Mouse (Mus musculus) midbrain, embryonic 14.5 days (tissue): Measurements from ENCODE around the gene Idnk. TPM values are rescaled to one million over a fixed set of nuclear protein-coding genes. Genes with fewer than 3 reads are reported as not detected.

Experiments used
- ATAC-seq: fragments of 200-750 bp; cut with Nextera tagmentation; 2 replicates; pipeline ENCODE4 v1.8.0; 2017; ENCODE audit warnings: moderate number of reproducible peaks, moderate library complexity; ENCODE audit not compliant: low FRiP score, low TSS enrichment
- DNase-seq: peaks from one replicate; pipeline ENCODE4 v3.0.0-alpha.2; 2015
- H3K27ac ChIP-seq: fragments of 300-500 bp; sonication (generic); replicated peaks from 2 replicates; pipeline ENCODE4 v1.5.1; 2014; ENCODE audit warnings: mild to moderate bottlenecking, low read depth, low read length, moderate library complexity
- H3K27me3 ChIP-seq: fragments of 300-500 bp; sonication (generic); 2 replicates; pipeline ENCODE4 v1.6.1; 2014; ENCODE audit warnings: low read length, control low read depth, mixed read lengths; ENCODE audit not compliant: control insufficient read depth, insufficient read depth
- H3K36me3 ChIP-seq: fragments of 300-500 bp; sonication (generic); 2 replicates; pipeline ENCODE4 v1.6.1; 2014; ENCODE audit warnings: low read length, control low read depth; ENCODE audit not compliant: control insufficient read depth, insufficient read depth
- H3K4me1 ChIP-seq: fragments of 300-500 bp; sonication (generic); 2 replicates; pipeline ENCODE4 v1.6.1; 2014; ENCODE audit warnings: mild to moderate bottlenecking, antibody characterized with exemption, low read length, control low read depth; ENCODE audit not compliant: control insufficient read depth, insufficient read depth
- H3K4me2 ChIP-seq: fragments of 300-500 bp; sonication (generic); 2 replicates; pipeline ENCODE4 v1.6.1; 2014; ENCODE audit warnings: mild to moderate bottlenecking, low read length, moderate library complexity
- H3K4me3 ChIP-seq: fragments of 300-500 bp; sonication (generic); replicated peaks from 2 replicates; pipeline ENCODE4 v1.5.1; 2014; ENCODE audit warnings: low read depth, low read length
- H3K9ac ChIP-seq: fragments of 300-500 bp; sonication (generic); replicated peaks from 2 replicates; pipeline ENCODE4 v1.6.1; 2014; ENCODE audit warnings: mild to moderate bottlenecking, low read length, moderate library complexity
- H3K9me3 ChIP-seq: fragments of 300-500 bp; sonication (generic); 2 replicates; pipeline ENCODE4 v1.6.1; 2016; ENCODE audit warnings: low read length, control low read depth, mixed read lengths; ENCODE audit not compliant: control insufficient read depth
- WGBS: fragments of 180-500 bp; shearing (Covaris S2); extraction: QIAGEN DNeasy Blood & Tissue Kit; methylation state at CpG from one replicate; pipeline ENCODE4 v1.1.7; 2014; 5-methylcytosine and 5-hydroxymethylcytosine counted together
- polyA plus RNA-seq: library from polyadenylated mRNA; unstranded; fragments of >200 nt; fragmentation: Nextera tagmentation; extraction: Ambion mirVana; gene quantifications from 2 replicates; pipeline ENCODE4 v1.2.1, GENCODE M21; 2014

The Idnk gene
- polyA plus RNA-seq, 1 experiment from 2014 or later, result 59.7 TPM

DNA sequence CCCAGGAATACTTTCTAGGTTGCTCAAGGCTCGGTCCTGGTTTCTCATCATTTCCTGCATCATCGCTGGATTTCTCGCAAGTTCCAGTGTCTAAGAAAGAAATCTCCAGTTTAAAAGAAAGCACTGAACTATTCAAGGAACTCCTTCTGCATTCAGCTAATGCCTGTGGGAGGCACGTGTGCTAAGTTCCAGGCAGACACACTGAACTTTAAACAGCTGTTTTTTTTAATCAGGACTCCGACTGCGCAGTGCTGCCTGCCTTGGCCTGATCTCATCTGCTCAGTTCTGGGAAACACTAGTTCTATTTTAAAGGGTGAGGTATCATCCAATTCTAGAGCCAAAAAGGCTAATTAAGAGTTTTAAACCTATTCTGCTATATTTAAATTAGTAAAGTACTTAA lies 34.7 kb downstream of the Idnk start:
- Histone ChIP-seq H3K4me1 (no peaks in the 10 kb centered on the region), H3K27me3 (no peaks in the 10 kb centered on the region), H3K36me3 (peaks cover 60% of the 10 kb centered on the region), H3K27ac (no peak overlapping the region), H3K9me3 (no peaks in the 10 kb centered on the region), H3K9ac (no peak overlapping the region), H3K4me2 (no peak overlapping the region), H3K4me3 (no peak overlapping the region)
- ATAC-seq (no peak), DNase-seq (no peak)
- 94% methylated on average over 6 of the region's 6 CpGs for WGBS

DNA sequence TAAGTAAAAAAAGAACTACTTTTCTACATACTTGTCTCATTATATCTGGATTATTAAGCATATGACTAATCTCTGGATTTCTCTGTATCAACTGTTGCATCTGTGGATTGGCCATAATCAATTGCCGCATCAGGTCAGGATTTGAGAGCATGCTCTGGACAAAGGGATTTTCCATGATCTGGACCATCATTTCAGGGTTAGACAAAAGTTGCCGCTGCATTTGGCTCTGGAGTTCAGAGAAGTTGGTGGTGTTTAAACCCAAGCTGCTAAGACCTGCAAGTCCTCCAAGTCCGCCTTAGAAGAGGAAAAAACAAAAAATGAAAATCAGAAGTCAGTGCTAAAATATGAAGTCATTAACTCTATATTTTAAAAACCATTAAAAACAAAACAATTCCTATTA lies 35.8 kb downstream of the Idnk start:
- Histone ChIP-seq H3K27me3 (no peaks in the 10 kb centered on the region), H3K4me2 (no peak overlapping the region), H3K9me3 (no peaks in the 10 kb centered on the region), H3K36me3 (peaks cover 67% of the 10 kb centered on the region), H3K27ac (no peak overlapping the region), H3K9ac (no peak overlapping the region), H3K4me1 (no peaks in the 10 kb centered on the region), H3K4me3 (no peak overlapping the region)
- 97% methylated on average over 3 of the region's 3 CpGs for WGBS
- no peak for DNase-seq
- ATAC-seq, result no peak

DNA sequence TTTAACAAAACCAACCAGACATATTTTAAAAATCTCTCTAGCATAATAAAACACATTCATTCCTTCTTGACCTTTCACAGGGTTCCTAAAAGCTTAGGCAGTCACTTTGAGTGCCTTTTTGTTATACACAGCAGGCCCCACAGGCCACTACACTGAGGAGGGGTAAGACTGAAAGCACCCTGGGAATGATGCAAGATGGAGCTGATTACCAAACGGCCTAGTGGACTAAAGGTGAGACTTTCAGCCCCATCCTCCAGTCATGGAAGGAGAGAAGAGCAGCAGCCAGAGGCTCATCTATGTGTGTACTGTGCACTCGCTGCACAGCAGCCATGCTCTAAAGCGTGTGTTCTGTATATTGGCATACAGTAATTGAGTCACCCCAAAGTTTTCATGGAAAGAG lies 37.5 kb downstream of the Idnk start:
- H3K9me3 ChIP-seq, result no peaks in the 10 kb centered on the region
- no peaks in the 10 kb centered on the region for H3K27me3 ChIP-seq
- no peak for ATAC-seq
- no peak overlapping the region for H3K27ac ChIP-seq
- 86% methylated on average over 3 of the region's 3 CpGs for WGBS
- no peak overlapping the region for H3K4me2 ChIP-seq
- H3K4me3 ChIP-seq, result no peak overlapping the region
- DNase-seq, result no peak
- peaks cover 59% of the 10 kb centered on the region for H3K36me3 ChIP-seq
- no peaks in the 10 kb centered on the region for H3K4me1 ChIP-seq
- H3K9ac ChIP-seq, result no peak overlapping the region

DNA sequence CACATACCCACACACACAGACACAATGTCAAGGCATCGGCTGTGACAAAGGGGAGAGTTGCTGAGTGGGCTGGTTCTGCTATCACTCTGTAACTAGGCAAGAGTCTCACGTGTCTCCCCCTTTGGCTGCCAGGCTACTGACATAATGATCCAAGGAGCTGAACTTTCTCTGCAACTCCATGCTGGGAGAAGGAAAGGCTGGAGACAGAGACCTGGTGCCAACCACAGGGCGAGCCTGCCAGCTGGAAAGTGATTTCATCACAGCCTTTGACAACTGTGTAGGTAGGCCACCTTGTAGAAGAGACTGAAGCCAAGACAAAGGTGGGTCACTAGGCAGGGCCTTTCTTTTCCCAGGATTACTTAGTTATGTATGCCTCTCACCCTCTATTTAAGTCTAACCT lies 39.8 kb downstream of the Idnk start:
- H3K27me3 ChIP-seq, result no peaks in the 10 kb centered on the region
- no peak overlapping the region for H3K4me3 ChIP-seq
- no peaks in the 10 kb centered on the region for H3K4me1 ChIP-seq
- ATAC-seq (no peak), DNase-seq (no peak)
- no peak overlapping the region for H3K4me2 ChIP-seq
- H3K36me3 ChIP-seq, result peaks cover 38% of the 10 kb centered on the region
- H3K9ac ChIP-seq, result no peak overlapping the region
- H3K27ac ChIP-seq, result no peak overlapping the region
- 80% methylated on average over 3 of the region's 3 CpGs for WGBS
- H3K9me3 ChIP-seq, result no peaks in the 10 kb centered on the region

GRCm38 (mm10) chr13:58197981-58198640 lies 40.7 kb downstream of the Idnk start:
- 97% methylated on average over 7 of the region's 7 CpGs for WGBS
- Histone ChIP-seq H3K4me1 (no peaks in the 10 kb centered on the region), H3K36me3 (peaks cover 30% of the 10 kb centered on the region), H3K27me3 (no peaks in the 10 kb centered on the region), H3K4me3 (no peak overlapping the region), H3K27ac (no peak overlapping the region), H3K4me2 (no peak overlapping the region), H3K9me3 (no peaks in the 10 kb centered on the region), H3K9ac (no peak overlapping the region)
- DNase-seq (no peak), ATAC-seq (no peak)

- Histone ChIP-seq H3K27ac (no peak overlapping the region), H3K4me2 (no peak overlapping the region), H3K4me1 (no peaks in the 10 kb centered on the region), H3K4me3 (no peak overlapping the region), H3K27me3 (no peaks in the 10 kb centered on the region), H3K9ac (no peak overlapping the region), H3K36me3 (peaks cover 11% of the 10 kb centered on the region; the same call in 1 of the 2 replicates), H3K9me3 (no peaks in the 10 kb centered on the region)
- WGBS, result 92% methylated on average over 6 of the region's 6 CpGs
- DNase-seq (no peak), ATAC-seq (no peak)
Measured at GRCm38 (mm10) chr13:58201343-58201742, 43.9 kb downstream of the Idnk start.

- H3K27ac ChIP-seq, result no peak overlapping the region
- no peaks in the 10 kb centered on the region for H3K4me1 ChIP-seq
- H3K9ac ChIP-seq, result no peak overlapping the region
- DNase-seq (no peak), ATAC-seq (no peak)
- H3K9me3 ChIP-seq, result no peaks in the 10 kb centered on the region
- 96% methylated on average over 3 of the region's 3 CpGs for WGBS
- no peak overlapping the region for H3K4me2 ChIP-seq
- H3K27me3 ChIP-seq, result no peaks in the 10 kb centered on the region
- no peak overlapping the region for H3K4me3 ChIP-seq
- peaks cover 9% of the 10 kb centered on the region; the same call in 1 of the 2 replicates for H3K36me3 ChIP-seq
Measured at GRCm38 (mm10) chr13:58201908-58202307, 44.5 kb downstream of the Idnk start.

DNA sequence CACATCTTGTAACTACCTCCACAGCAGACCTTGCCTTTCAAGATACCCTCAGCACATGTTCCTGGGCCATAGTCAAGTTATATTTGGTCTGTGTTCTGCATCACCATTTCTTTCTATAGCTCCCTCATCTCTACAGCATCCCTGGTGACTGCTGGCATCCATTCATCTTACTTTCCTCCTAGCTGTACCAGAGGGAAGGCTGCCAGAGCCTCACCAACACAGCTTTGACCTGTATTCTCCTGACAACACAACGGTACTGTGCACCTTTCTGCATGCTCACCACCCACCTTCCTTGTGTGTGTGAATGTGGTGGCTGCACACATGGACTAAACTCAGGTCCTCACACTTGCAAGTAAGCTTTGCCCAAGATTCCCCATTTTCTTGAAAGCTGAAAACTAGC lies 45.5 kb downstream of the Idnk start:
- Histone ChIP-seq H3K27ac (no peak overlapping the region), H3K9ac (no peak overlapping the region), H3K27me3 (no peaks in the 10 kb centered on the region), H3K4me1 (no peaks in the 10 kb centered on the region), H3K4me3 (no peak overlapping the region), H3K4me2 (no peak overlapping the region), H3K36me3 (no peaks in the 10 kb centered on the region), H3K9me3 (no peaks in the 10 kb centered on the region)
- WGBS, result 100% methylated on average over 1 of the region's 1 CpGs
- ATAC-seq (no peak), DNase-seq (no peak)

DNA sequence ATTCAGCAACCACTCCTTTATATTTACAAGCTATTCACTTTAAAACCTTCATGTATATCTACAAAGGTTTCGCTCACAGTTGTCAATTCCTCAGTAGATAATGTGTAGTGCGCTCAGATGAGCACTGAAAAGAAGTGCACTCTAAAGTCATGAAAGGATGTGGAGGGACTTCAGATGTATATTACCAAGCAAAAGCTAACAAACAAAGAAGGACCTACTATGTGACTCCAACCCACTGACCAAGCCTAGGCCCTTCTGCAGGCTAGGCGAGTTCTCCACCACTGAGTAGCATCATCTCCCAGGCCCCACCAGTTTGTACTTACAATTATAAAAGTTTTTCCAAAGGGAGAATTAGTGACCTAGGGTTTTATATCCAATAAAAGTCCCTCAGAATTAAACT lies 46.8 kb downstream of the Idnk start:
- 97% methylated on average over 3 of the region's 3 CpGs for WGBS
- Histone ChIP-seq H3K27me3 (no peaks in the 10 kb centered on the region), H3K4me3 (no peak overlapping the region), H3K4me1 (no peaks in the 10 kb centered on the region), H3K27ac (no peak overlapping the region), H3K9ac (no peak overlapping the region), H3K4me2 (no peak overlapping the region), H3K36me3 (no peaks in the 10 kb centered on the region), H3K9me3 (no peaks in the 10 kb centered on the region)
- DNase-seq (no peak), ATAC-seq (no peak)
